Mouse (Mus musculus) forebrain, embryonic 12.5 days (tissue): ENCODE data around the gene Mid1. TPM values are rescaled to one million over a fixed set of nuclear protein-coding genes. Genes with fewer than 3 reads are reported as not detected.
A peak's percentile ranks its signal among the peaks of the same experiment; 100 is the strongest.
"Not testable (repeated sequence)": the region's sequence is repeated elsewhere in the genome, so short reads cannot be mapped to it uniquely, and the experiment has no call there.

Experiments used
- ATAC-seq: fragments of 200-750 bp; cut with Nextera tagmentation; 2 replicates; pipeline ENCODE4 v1.8.0; 2017; ENCODE audit warnings: moderate TSS enrichment; ENCODE audit not compliant: low FRiP score
- H3K27ac ChIP-seq: fragments of 300-500 bp; sonication (generic); 2 replicates; pipeline ENCODE4 v1.5.1; 2016; ENCODE audit warnings: mild to moderate bottlenecking
- H3K27me3 ChIP-seq: fragments of 300-500 bp; sonication (generic); 2 replicates; pipeline ENCODE4 v1.6.1; 2016; ENCODE audit warnings: mild to moderate bottlenecking
- H3K36me3 ChIP-seq: fragments of 300-500 bp; sonication (generic); replicated peaks from 2 replicates; pipeline ENCODE4 v1.6.1; 2016; ENCODE audit warnings: mild to moderate bottlenecking
- H3K4me1 ChIP-seq: fragments of 300-500 bp; sonication (generic); 2 replicates; pipeline ENCODE4 v1.6.1; 2016
- H3K4me2 ChIP-seq: fragments of 300-500 bp; sonication (generic); 2 replicates; pipeline ENCODE4 v1.6.1; 2016; ENCODE audit warnings: mild to moderate bottlenecking, moderate library complexity
- H3K4me3 ChIP-seq: fragments of 300-500 bp; sonication (generic); replicated peaks from 2 replicates; pipeline ENCODE4 v1.5.1; 2016; ENCODE audit warnings: mild to moderate bottlenecking
- H3K9ac ChIP-seq: fragments of 300-500 bp; sonication (generic); 2 replicates; pipeline ENCODE4 v1.6.1; 2016; ENCODE audit warnings: mild to moderate bottlenecking
- H3K9me3 ChIP-seq: fragments of 300-500 bp; sonication (generic); 2 replicates; pipeline ENCODE4 v1.6.1; 2016
- WGBS: fragments of 180-500 bp; shearing (Covaris S2); methylation state at CpG from one replicate; pipeline ENCODE4 v1.1.7; 2016; 5-methylcytosine and 5-hydroxymethylcytosine counted together
- polyA plus RNA-seq: library from polyadenylated mRNA; unstranded; fragments of >200 nt; fragmentation: Nextera tagmentation; extraction: Ambion mirVana; gene quantifications from 2 replicates; pipeline ENCODE4 v1.2.1, GENCODE M21; 2016

The Mid1 gene
- polyA plus RNA-seq, 1 experiment from 2014 or later = 16.2 TPM

- H3K4me2 ChIP-seq, H3K36me3 ChIP-seq, H3K4me3 ChIP-seq, ATAC-seq, H3K9me3 ChIP-seq, H3K27me3 ChIP-seq, H3K9ac ChIP-seq, H3K4me1 ChIP-seq: not testable (repeated sequence)
- WGBS = 52% methylated on average over 4 of the region's 12 CpGs
- peak overlapping the region; percentile 5; the same call in 1 of the 2 replicates for H3K27ac ChIP-seq
These were observed 316.3 kb downstream of the Mid1 start for GRCm38 (mm10) chrX:170001388-170001695.

DNA sequence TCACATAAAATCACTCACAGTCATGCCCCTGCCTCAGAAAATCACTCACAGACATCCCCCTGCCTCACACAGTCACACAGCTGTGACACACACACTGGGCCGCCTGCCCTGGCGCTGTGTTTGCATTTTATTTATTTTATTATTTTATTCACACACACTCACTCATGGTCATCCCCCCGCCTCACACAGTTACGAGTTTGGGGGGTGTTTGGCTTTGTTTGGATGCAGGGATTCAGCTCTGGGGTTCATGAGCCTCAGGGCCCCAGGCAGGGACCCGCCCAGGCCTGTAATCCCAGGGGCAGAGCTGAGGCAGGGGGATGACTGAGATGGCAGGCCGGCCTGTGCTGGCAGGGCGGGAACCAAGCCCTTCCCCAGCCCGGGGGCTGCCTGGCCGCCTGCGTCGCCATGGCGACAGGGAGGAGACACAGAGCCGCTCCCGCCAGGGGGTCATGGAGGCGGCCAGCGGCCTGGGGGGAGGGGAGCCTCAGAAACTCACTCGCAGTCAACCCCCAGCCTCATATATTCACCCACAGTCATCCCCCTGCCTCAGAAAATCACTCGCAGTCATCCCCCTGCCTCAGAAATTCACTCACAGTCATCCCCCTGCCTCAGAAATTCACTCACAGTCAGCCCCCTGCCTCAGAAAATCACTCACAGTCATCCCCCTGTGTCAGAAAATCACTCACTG lies 317.7 kb downstream of the Mid1 start:
- not testable (repeated sequence) for H3K4me2 ChIP-seq, H3K36me3 ChIP-seq, H3K27me3 ChIP-seq, H3K27ac ChIP-seq, H3K4me3 ChIP-seq, H3K9ac ChIP-seq
- 36% methylated on average over 12 of the region's 18 CpGs for WGBS
- ATAC-seq = peak; percentile 56; the same call in 1 of the 2 replicates
- H3K9me3 ChIP-seq = peaks cover 19% of the 10 kb centered on the region
- H3K4me1 ChIP-seq = peaks cover 14% of the 10 kb centered on the region

DNA sequence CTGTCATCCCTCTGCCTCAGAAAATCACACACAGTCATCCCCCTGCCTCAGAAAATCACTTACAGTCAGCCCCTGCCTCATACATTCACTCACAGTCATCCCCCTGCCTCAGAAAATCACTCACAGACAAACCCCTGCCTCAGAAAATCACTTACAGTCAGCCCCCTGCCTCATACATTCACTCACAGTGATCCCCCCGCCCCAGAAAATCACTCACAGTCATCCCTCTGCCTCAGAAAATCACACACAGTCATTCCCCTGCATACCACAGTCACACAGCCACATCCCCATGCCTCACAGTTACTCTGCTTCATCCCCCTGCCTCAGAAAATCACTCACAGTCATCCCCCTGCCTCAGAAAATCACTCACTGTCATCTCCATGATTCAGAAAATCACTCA lies 318.5 kb downstream of the Mid1 start:
- not testable (repeated sequence) for H3K36me3 ChIP-seq, H3K4me3 ChIP-seq, H3K4me2 ChIP-seq, H3K27me3 ChIP-seq, H3K27ac ChIP-seq, H3K9ac ChIP-seq, ATAC-seq
- Histone ChIP-seq H3K9me3 (peaks cover 27% of the 10 kb centered on the region), H3K4me1 (peaks cover 22% of the 10 kb centered on the region)
- WGBS = 24% methylated on average over 1 of the region's 1 CpGs

GRCm38 (mm10) chrX:170004236-170004635 lies 319.2 kb downstream of the Mid1 start:
- WGBS = 49% methylated on average over 2 of the region's 2 CpGs
- H3K36me3 ChIP-seq, H3K9ac ChIP-seq, ATAC-seq, H3K27me3 ChIP-seq, H3K4me2 ChIP-seq, H3K4me3 ChIP-seq: not testable (repeated sequence)
- Histone ChIP-seq H3K27ac (peak overlapping the region; percentile 5; the same call in 1 of the 2 replicates), H3K9me3 (peaks cover 32% of the 10 kb centered on the region), H3K4me1 (peaks cover 25% of the 10 kb centered on the region)

DNA sequence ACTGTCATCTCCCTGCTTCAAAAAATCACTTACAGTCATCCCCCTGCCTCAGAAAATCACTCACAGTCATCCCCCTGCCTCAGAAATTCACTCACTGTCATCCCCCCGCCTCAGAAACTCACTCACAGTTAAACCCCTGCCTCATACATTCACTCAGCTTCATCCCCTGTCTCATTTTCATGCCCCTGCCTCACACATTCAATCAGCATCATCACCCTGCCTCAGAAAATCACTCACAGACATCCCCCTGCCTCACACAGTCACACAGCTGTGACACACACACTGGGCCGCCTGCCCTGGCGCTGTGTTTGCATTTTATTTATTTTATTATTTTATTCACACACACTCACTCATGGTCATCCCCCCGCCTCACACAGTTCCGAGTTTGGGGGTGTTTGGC lies 319.8 kb downstream of the Mid1 start:
- Histone ChIP-seq H3K4me1 (peaks cover 25% of the 10 kb centered on the region), H3K9me3 (peaks cover 38% of the 10 kb centered on the region)
- not testable (repeated sequence) for ATAC-seq, H3K4me2 ChIP-seq, H3K27me3 ChIP-seq, H3K4me3 ChIP-seq, H3K27ac ChIP-seq, H3K9ac ChIP-seq, H3K36me3 ChIP-seq
- 23% methylated on average over 5 of the region's 5 CpGs for WGBS

DNA sequence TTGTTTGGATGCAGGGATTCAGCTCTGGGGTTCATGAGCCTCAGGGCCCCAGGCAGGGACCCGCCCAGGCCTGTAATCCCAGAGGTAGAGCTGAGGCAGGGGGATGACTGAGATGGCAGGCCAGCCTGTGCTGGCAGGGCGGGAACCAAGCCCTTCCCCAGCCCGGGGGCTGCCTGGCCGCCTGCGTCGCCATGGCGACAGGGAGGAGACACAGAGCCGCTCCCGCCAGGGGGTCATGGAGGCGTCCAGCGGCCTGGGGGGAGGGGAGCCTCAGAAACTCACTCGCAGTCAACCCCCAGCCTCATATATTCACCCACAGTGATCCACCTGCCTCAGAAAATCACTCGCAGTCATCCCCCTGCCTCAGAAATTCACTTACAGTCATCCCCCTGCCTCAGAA lies 320.2 kb downstream of the Mid1 start:
- not testable (repeated sequence) for ATAC-seq, H3K27ac ChIP-seq, H3K4me3 ChIP-seq, H3K27me3 ChIP-seq, H3K36me3 ChIP-seq, H3K9ac ChIP-seq, H3K4me2 ChIP-seq
- 15% methylated on average over 13 of the region's 13 CpGs for WGBS
- H3K4me1 ChIP-seq = peaks cover 25% of the 10 kb centered on the region
- peaks cover 40% of the 10 kb centered on the region for H3K9me3 ChIP-seq

DNA sequence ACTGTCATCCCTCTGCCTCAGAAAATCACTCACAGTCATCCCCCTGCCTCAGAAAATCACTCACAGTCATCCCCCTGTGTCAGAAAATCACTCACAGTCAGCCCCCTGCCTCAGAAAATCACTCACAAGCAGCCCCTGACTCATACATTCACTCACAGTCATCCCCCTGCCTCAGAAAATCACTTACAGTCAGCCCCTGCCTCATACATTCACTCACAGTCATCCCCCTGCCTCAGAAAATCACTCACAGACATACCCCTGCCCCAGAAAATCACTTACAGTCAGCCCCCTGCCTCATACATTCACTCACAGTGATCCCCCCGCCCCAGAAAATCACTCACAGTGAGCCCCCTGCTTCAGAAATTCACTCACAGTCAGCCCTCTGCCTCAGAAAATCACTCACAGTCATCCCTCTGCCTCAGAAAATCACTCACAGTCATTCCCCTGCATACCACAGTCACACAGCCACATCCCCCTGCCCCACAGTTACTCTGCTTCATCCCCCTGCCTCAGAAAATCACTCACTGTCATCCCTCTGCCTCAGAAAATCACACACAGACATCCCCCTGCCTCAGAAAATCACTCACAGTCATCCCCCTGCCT lies 320.8 kb downstream of the Mid1 start:
- H3K4me2 ChIP-seq, H3K27ac ChIP-seq, H3K4me3 ChIP-seq, H3K27me3 ChIP-seq, H3K9ac ChIP-seq, H3K36me3 ChIP-seq, ATAC-seq: not testable (repeated sequence)
- 34% methylated on average over 1 of the region's 1 CpGs for whole genome bisulfite sequencing
- H3K4me1 ChIP-seq = peaks cover 29% of the 10 kb centered on the region
- H3K9me3 ChIP-seq = peaks cover 42% of the 10 kb centered on the region

DNA sequence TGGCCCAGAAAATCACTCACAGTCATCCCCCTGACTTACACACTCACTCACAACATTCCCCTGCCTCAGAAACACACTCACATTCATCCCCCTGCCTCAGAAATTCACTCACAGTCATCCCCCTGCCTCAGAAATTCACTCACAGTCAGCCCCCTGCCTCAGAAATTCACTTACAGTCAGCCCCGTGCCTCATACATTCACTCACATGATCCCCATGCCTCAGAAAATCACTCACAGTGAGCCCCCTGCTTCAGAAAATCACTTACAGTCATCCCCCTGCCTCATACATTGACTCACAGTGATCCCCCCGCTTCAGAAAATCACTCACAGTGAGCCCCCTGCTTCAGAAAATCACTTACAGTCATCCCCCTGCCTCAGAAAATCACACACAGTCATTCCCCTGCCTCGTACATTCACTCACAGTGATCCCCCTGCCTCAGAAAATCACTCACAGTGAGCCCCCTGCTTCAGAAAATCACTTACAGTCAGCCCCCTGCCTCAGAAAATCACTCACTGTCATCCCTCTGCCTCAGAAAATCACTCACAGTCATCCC lies 321.8 kb downstream of the Mid1 start:
- H3K9ac ChIP-seq, ATAC-seq, H3K4me2 ChIP-seq, H3K27me3 ChIP-seq, H3K4me3 ChIP-seq: not testable (repeated sequence)
- peaks cover 10% of the 10 kb centered on the region for H3K36me3 ChIP-seq
- 42% methylated on average over 3 of the region's 3 CpGs for WGBS
- H3K4me1 ChIP-seq = peaks cover 26% of the 10 kb centered on the region
- peaks cover 45% of the 10 kb centered on the region for H3K9me3 ChIP-seq
- peak overlapping the region; percentile 1; the same call in 1 of the 2 replicates for H3K27ac ChIP-seq

DNA sequence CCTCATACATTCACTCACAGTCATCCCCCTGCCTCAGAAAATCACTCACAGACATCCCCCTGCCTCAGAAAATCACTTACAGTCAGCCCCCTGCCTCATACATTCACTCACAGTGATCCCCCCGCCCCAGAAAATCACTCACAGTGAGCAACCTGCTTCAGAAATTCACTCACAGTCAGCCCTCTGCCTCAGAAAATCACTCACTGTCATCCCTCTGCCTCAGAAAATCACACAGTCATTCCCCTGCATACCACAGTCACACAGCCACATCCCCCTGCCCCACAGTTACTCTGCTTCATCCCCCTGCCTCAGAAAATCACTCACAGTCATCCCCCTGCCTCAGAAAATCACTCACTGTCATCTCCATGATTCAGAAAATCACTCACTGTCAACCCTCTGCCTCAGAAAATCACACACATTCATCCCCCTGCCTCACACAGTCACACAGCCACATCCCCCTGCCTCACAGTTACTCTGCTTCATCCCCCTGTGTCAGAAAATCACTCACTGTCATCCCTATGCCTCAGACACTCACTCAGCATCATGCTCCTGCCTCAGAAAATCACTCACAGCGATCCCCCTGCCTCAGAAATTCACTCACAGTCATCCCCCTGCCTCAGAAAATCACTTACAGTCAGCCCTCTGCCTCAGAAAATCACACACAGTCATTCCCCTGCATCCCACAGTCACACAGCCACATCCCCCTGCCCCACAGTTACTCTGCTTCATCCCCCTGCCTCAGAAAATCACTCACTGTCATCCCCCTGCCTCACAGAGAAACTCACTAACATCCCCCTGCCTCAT lies 322.6 kb downstream of the Mid1 start:
- H3K9me3 ChIP-seq = peaks cover 45% of the 10 kb centered on the region
- not testable (repeated sequence) for H3K4me3 ChIP-seq, ATAC-seq, H3K27me3 ChIP-seq, H3K4me2 ChIP-seq, H3K9ac ChIP-seq
- H3K4me1 ChIP-seq = peaks cover 26% of the 10 kb centered on the region
- peaks cover 10% of the 10 kb centered on the region for H3K36me3 ChIP-seq
- peak overlapping the region; percentile 47 for H3K27ac ChIP-seq
- 43% methylated on average over 2 of the region's 2 CpGs for WGBS

DNA sequence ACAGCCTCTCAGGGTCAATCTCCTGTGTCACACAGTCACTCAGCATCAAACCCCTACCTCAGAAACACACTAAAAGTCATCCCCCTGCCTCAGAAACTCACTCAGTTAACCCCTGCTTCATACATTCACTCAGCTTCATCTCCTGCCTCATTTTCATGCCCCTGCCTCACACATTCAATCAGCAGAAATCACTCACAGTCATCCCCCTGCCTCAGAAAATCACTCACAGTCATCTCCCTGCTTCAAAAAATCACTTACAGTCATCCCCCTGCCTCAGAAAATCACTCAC lies 323.1 kb downstream of the Mid1 start:
- H3K27ac ChIP-seq, H3K27me3 ChIP-seq, H3K9ac ChIP-seq, H3K4me2 ChIP-seq, ATAC-seq, H3K4me3 ChIP-seq: not testable (repeated sequence)
- Histone ChIP-seq H3K9me3 (peaks cover 45% of the 10 kb centered on the region), H3K4me1 (peaks cover 26% of the 10 kb centered on the region), H3K36me3 (peaks cover 10% of the 10 kb centered on the region)

DNA sequence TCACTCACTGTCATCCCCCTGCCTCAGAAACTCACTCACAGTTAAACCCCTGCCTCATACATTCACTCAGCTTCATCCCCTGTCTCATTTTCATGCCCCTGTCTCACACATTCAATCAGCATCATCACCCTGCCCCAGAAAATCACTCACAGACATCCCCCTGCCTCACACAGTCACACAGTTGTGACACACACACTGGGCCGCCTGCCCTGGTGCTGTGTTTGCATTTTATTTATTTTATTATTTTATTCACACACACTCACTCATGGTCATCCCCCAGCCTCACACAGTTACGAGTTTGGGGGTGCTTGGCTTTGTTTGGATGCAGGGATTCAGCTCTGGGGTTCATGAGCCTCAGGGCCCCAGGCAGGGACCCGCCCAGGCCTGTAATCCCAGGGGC lies 323.6 kb downstream of the Mid1 start:
- not testable (repeated sequence) for H3K27me3 ChIP-seq, ATAC-seq, H3K4me3 ChIP-seq, H3K27ac ChIP-seq, H3K9ac ChIP-seq
- whole genome bisulfite sequencing = 28% methylated on average over 3 of the region's 3 CpGs
- Histone ChIP-seq H3K36me3 (peaks cover 10% of the 10 kb centered on the region), H3K9me3 (peaks cover 45% of the 10 kb centered on the region), H3K4me1 (peaks cover 26% of the 10 kb centered on the region), H3K4me2 (peak overlapping the region; percentile 6; the same call in 1 of the 2 replicates)

GRCm38 (mm10) chrX:170009016-170009750 lies 324.2 kb downstream of the Mid1 start, which contains the start of gene Gm21887:
Gene Gm21887, plus strand, starts transcription at chrX:170009659.
- Histone ChIP-seq H3K27ac (peak within 1 kb of the TSS; percentile 79), H3K4me2 (peak within 1 kb of the TSS; percentile 21; the same call in 1 of the 2 replicates), H3K4me1 (peaks cover 25% of the 10 kb centered on the region), H3K36me3 (peaks cover 10% of the 10 kb centered on the region), H3K9ac (peak within 1 kb of the TSS; percentile 71), H3K9me3 (peaks cover 43% of the 10 kb centered on the region), H3K4me3 (peak within 1 kb of the TSS; percentile 47)
- 66% methylated on average over 116 of the region's 118 CpGs for WGBS
- ATAC-seq = peak; percentile 88
- not testable (repeated sequence) for H3K27me3 ChIP-seq
